Mouse (Mus musculus) stomach, postnatal 0 days (tissue): Measurements from ENCODE around the gene Msi2. TPM values are rescaled to one million over a fixed set of nuclear protein-coding genes. Genes with fewer than 3 reads are reported as not detected.

Experiments
- ATAC-seq: fragments of 200-750 bp; cut with Nextera tagmentation; 2 replicates; pipeline ENCODE4 v1.8.0; 2017; ENCODE audit not compliant: low FRiP score, low TSS enrichment
- DNase-seq: peaks from one replicate; pipeline ENCODE4 v3.0.0-alpha.2; 2016; ENCODE audit warnings: low spot score
- H3K27ac ChIP-seq: fragments of 300-500 bp; sonication (generic); replicated peaks from 2 replicates; pipeline ENCODE4 v1.5.1; 2014; ENCODE audit warnings: mild to moderate bottlenecking, control low read depth
- H3K27me3 ChIP-seq: fragments of 300-500 bp; sonication (generic); 2 replicates; pipeline ENCODE4 v1.6.1; 2014; ENCODE audit warnings: low read length; ENCODE audit not compliant: control insufficient read depth, insufficient read depth
- H3K36me3 ChIP-seq: fragments of 300-500 bp; sonication (generic); 2 replicates; pipeline ENCODE4 v1.6.1; 2014; ENCODE audit warnings: low read length, mixed read lengths; ENCODE audit not compliant: control insufficient read depth, insufficient read depth
- H3K4me1 ChIP-seq: fragments of 300-500 bp; sonication (generic); replicated peaks from 2 replicates; pipeline ENCODE4 v1.6.1; 2014; ENCODE audit warnings: antibody characterized with exemption; ENCODE audit not compliant: control insufficient read depth, insufficient read depth
- H3K4me2 ChIP-seq: fragments of 300-500 bp; sonication (generic); replicated peaks from 2 replicates; pipeline ENCODE4 v1.6.1; 2014; ENCODE audit warnings: low read depth, mild to moderate bottlenecking, control low read depth, moderate library complexity
- H3K4me3 ChIP-seq: fragments of 300-500 bp; sonication (generic); 2 replicates; pipeline ENCODE4 v1.5.1; 2014; ENCODE audit warnings: low read depth, low read length, control low read depth
- H3K9ac ChIP-seq: fragments of 300-500 bp; sonication (generic); 2 replicates; pipeline ENCODE4 v1.6.1; 2014; ENCODE audit warnings: mild to moderate bottlenecking, low read length, control low read depth, mixed read lengths
- H3K9me3 ChIP-seq: fragments of 300-500 bp; sonication (generic); 2 replicates; pipeline ENCODE4 v1.6.1; 2016; ENCODE audit warnings: low read length; ENCODE audit not compliant: control insufficient read depth
- CTCF ChIP-seq: IDR thresholded peaks from 2 replicates; pipeline ENCODE4 v1.5.1; 2016; ENCODE audit warnings: antibody characterized with exemption, low read depth, mild to moderate bottlenecking, moderate library complexity
- EP300 ChIP-seq: optimal IDR thresholded peaks from 2 replicates; pipeline ENCODE3; 2016; ENCODE audit warnings: antibody characterized with exemption
- WGBS: fragments of 180-500 bp; shearing (Covaris S2); extraction: QIAGEN DNeasy Blood & Tissue Kit; methylation state at CpG from one replicate; pipeline ENCODE4 v1.1.7; 2014; 5-methylcytosine and 5-hydroxymethylcytosine counted together
- polyA plus RNA-seq: library from polyadenylated mRNA; unstranded; fragments of >200 nt; fragmentation: Nextera tagmentation; extraction: Ambion mirVana; gene quantifications from 2 replicates; pipeline ENCODE4 v1.2.1, GENCODE M21; 2015

Gene Msi2
- polyA plus RNA-seq, 1 experiment from 2014 or later: 6.7 TPM

- no peaks in the 10 kb centered on the region for H3K36me3 ChIP-seq
- 84% methylated on average over 13 of the region's 13 CpGs for WGBS
- no peak overlapping the region for H3K4me2 ChIP-seq
- H3K9me3 ChIP-seq: no peaks in the 10 kb centered on the region
- no peak for DNase-seq
- H3K27ac ChIP-seq: no peak overlapping the region
- H3K27me3 ChIP-seq: no peaks in the 10 kb centered on the region
- ATAC-seq: no peak
- TF ChIP-seq CTCF: no peak
- TF ChIP-seq EP300: no peak
- H3K9ac ChIP-seq: no peak overlapping the region
- H3K4me1 ChIP-seq: no peaks in the 10 kb centered on the region
- H3K4me3 ChIP-seq: no peak overlapping the region
Measured at GRCm38 (mm10) chr11:88739574-88740295, 21.4 kb upstream of the Msi2 start.

- TF ChIP-seq EP300 (no peak), CTCF (no peak)
- no peaks in the 10 kb centered on the region for H3K9me3 ChIP-seq
Measured at GRCm38 (mm10) chr11:88729363-88729762, 11.1 kb upstream of the Msi2 start.

GRCm38 (mm10) chr11:88728508-88728890 is 10.2 kb upstream of the Msi2 start:
- Histone ChIP-seq H3K27ac (no peak overlapping the region), H3K27me3 (no peaks in the 10 kb centered on the region), H3K36me3 (no peaks in the 10 kb centered on the region), H3K4me3 (no peak overlapping the region), H3K4me1 (no peaks in the 10 kb centered on the region), H3K4me2 (no peak overlapping the region), H3K9ac (no peak overlapping the region), H3K9me3 (no peaks in the 10 kb centered on the region)
- ATAC-seq (no peak), DNase-seq (peak; percentile 79)
- 2% methylated on average over 6 of the region's 6 CpGs for WGBS
- no peak for TF ChIP-seq EP300
- TF ChIP-seq CTCF: peak; percentile 97

More at GRCm38 (mm10) chr11:88729363-88729762, 11.1 kb upstream of the Msi2 start:
- no peak overlapping the region for H3K4me3 ChIP-seq
- no peaks in the 10 kb centered on the region for H3K36me3 ChIP-seq
- no peak overlapping the region for H3K27ac ChIP-seq
- no peak overlapping the region for H3K4me2 ChIP-seq
- ATAC-seq (no peak), DNase-seq (no peak)
- H3K9ac ChIP-seq: no peak overlapping the region
- WGBS: 57% methylated on average over 5 of the region's 5 CpGs
- H3K4me1 ChIP-seq: no peaks in the 10 kb centered on the region
- no peaks in the 10 kb centered on the region for H3K27me3 ChIP-seq

GRCm38 (mm10) chr11:88727768-88728507 is 9.6 kb upstream of the Msi2 start:
- no peak for TF ChIP-seq EP300
- TF ChIP-seq CTCF: no peak
- Histone ChIP-seq H3K9me3 (no peaks in the 10 kb centered on the region), H3K4me1 (no peaks in the 10 kb centered on the region), H3K27ac (no peak overlapping the region), H3K4me2 (no peak overlapping the region), H3K9ac (no peak overlapping the region), H3K36me3 (no peaks in the 10 kb centered on the region), H3K4me3 (no peak overlapping the region), H3K27me3 (no peaks in the 10 kb centered on the region)
- ATAC-seq: peak; percentile 54; the same call in 1 of the 2 replicates
- DNase-seq: no peak
- 38% methylated on average over 20 of the region's 20 CpGs for WGBS

GRCm38 (mm10) chr11:88721144-88721636 is 2.9 kb upstream of the Msi2 start:
- TF ChIP-seq EP300: no peak
- TF ChIP-seq CTCF: no peak
- H3K4me3 ChIP-seq: no peak overlapping the region
- H3K36me3 ChIP-seq: no peaks in the 10 kb centered on the region
- 43% methylated on average over 10 of the region's 10 CpGs for WGBS
- H3K9ac ChIP-seq: no peak overlapping the region
- H3K27me3 ChIP-seq: no peaks in the 10 kb centered on the region
- H3K27ac ChIP-seq: no peak overlapping the region
- H3K9me3 ChIP-seq: no peaks in the 10 kb centered on the region
- ATAC-seq (no peak), DNase-seq (no peak)
- H3K4me2 ChIP-seq: no peak overlapping the region
- no peaks in the 10 kb centered on the region for H3K4me1 ChIP-seq
